Comparison of ENCODE assay signal across 8 mouse cellular contexts in genomic region chr11:69919053-69919452, GRCm38 (mm10). TPM values are rescaled to one million over a fixed set of nuclear protein-coding genes. Genes with fewer than 3 reads are reported as not detected.
DNase-seq lines count a peak whose midpoint lies in the region; ATAC-seq and TF ChIP-seq lines count a peak whose summit lies in the region.

No protein-coding gene starts in this region.

- H3K4me3 ChIP-seq in left cerebral cortex, adult 2 months = peak overlapping the region; percentile 88
- peak overlapping the region; percentile 98 for H3K4me3 ChIP-seq in embryonic facial prominence, embryonic 12.5 days
- no peak overlapping the region; the same call in 1 of the 2 replicates for H3K4me3 ChIP-seq in hindbrain, embryonic 16.5 days (ENCODE audit: low read length)
- peak overlapping the region; percentile 83; the same call in 1 of the 2 replicates for H3K4me3 ChIP-seq in midbrain, embryonic 15.5 days

- 84% methylated on average over 9 of the region's 9 CpGs for WGBS in embryonic facial prominence, embryonic 12.5 days
- 86% methylated on average over 9 of the region's 9 CpGs for WGBS in hindbrain, embryonic 16.5 days
- WGBS in midbrain, embryonic 15.5 days = 88% methylated on average over 9 of the region's 9 CpGs

- H3K27ac ChIP-seq in left cerebral cortex, adult 2 months = peak overlapping the region; percentile 24; the same call in 1 of the 2 replicates
- H3K27ac ChIP-seq in embryonic facial prominence, embryonic 12.5 days = peak overlapping the region; percentile 97; the same call in 1 of the 2 replicates
- no peak overlapping the region for H3K27ac ChIP-seq in hindbrain, embryonic 16.5 days (ENCODE audit: low read depth, low read length)
- H3K27ac ChIP-seq in midbrain, embryonic 15.5 days = peak overlapping the region; percentile 90; the same call in 1 of the 2 replicates

- H3K9ac ChIP-seq in embryonic facial prominence, embryonic 12.5 days = peak overlapping the region; percentile 98; the same call in 1 of the 2 replicates
- H3K9ac ChIP-seq in hindbrain, embryonic 16.5 days (ENCODE audit: low read depth, low read length) = no peak overlapping the region
- peak overlapping the region; percentile 89 for H3K9ac ChIP-seq in midbrain, embryonic 15.5 days

- no peaks in the 10 kb centered on the region for H3K27me3 ChIP-seq in embryonic facial prominence, embryonic 12.5 days
- no peaks in the 10 kb centered on the region for H3K27me3 ChIP-seq in hindbrain, embryonic 16.5 days (replicated peaks; ENCODE audit: control insufficient read depth, insufficient read depth, low read length)
- H3K27me3 ChIP-seq in midbrain, embryonic 15.5 days (replicated peaks) = no peaks in the 10 kb centered on the region

- no peaks in the 10 kb centered on the region for H3K9me3 ChIP-seq in embryonic facial prominence, embryonic 12.5 days
- no peaks in the 10 kb centered on the region for H3K9me3 ChIP-seq in hindbrain, embryonic 16.5 days (ENCODE audit: control insufficient read depth, low read length)
- H3K9me3 ChIP-seq in midbrain, embryonic 15.5 days = no peaks in the 10 kb centered on the region

- peaks cover 42% of the 10 kb centered on the region for H3K36me3 ChIP-seq in embryonic facial prominence, embryonic 12.5 days
- peaks cover 29% of the 10 kb centered on the region for H3K36me3 ChIP-seq in hindbrain, embryonic 16.5 days (ENCODE audit: control insufficient read depth, insufficient read depth, low read length)
- H3K36me3 ChIP-seq in midbrain, embryonic 15.5 days (replicated peaks) = peaks cover 34% of the 10 kb centered on the region; the same call in 1 of the 2 replicates

- no peak for DNase-seq in left cerebral cortex, adult 2 months (ENCODE audit: extremely low spot score in 1 of 2, low spot score in 2 of 2)
- DNase-seq in left cerebral cortex, adult 18-20 months (ENCODE audit: low spot score in 2 of 2) = no peak
- DNase-seq in right cerebral cortex, postnatal 10 days (ENCODE audit: low spot score in 2 of 2) = no peak
- DNase-seq in kidney, adult 11 months = no peak
- DNase-seq in adrenal gland, adult 18-20 months (ENCODE audit: low spot score in 2 of 2) = no peak

- H3K4me2 ChIP-seq in embryonic facial prominence, embryonic 12.5 days (replicated peaks) = peak overlapping the region; percentile 85
- peak overlapping the region; percentile 83 for H3K4me2 ChIP-seq in hindbrain, embryonic 16.5 days (ENCODE audit: low read length)
- peak overlapping the region; percentile 81 for H3K4me2 ChIP-seq in midbrain, embryonic 15.5 days

- ATAC-seq in embryonic facial prominence, embryonic 12.5 days (ENCODE audit: insufficient number of reproducible peaks, insufficient read depth, low FRiP score, low TSS enrichment) = no peak
- ATAC-seq in hindbrain, embryonic 16.5 days = no peak
- no peak for ATAC-seq in midbrain, embryonic 15.5 days (replicated peaks)

- TF ChIP-seq CTCF in left cerebral cortex, adult 2 months (IDR thresholded peaks at IDR 0.05) = no peak

- H3K4me1 ChIP-seq in embryonic facial prominence, embryonic 12.5 days = peaks cover 32% of the 10 kb centered on the region
- H3K4me1 ChIP-seq in hindbrain, embryonic 16.5 days (ENCODE audit: control insufficient read depth, insufficient read depth, low read depth, low read length) = peaks cover 34% of the 10 kb centered on the region
- H3K4me1 ChIP-seq in midbrain, embryonic 15.5 days = peaks cover 50% of the 10 kb centered on the region

- intact Hi-C loops in left cerebral cortex, adult 2 months (cut with DNase I) = no loop called here

RNA-seq across cellular contexts. Expression of gene Eif5a, which starts 2.7 kb away (rescaled TPM):
- total RNA-seq in left cerebral cortex, adult 2 months (2021) = 100 to 1,000 TPM; 408 to 429 TPM
- total RNA-seq in left cerebral cortex, adult 18-20 months (2021) = 100 to 1,000 TPM; 431 to 468 TPM
- polyA plus RNA-seq in embryonic facial prominence, embryonic 12.5 days (2016; fragmentation: Nextera tagmentation; extraction: Ambion mirVana) = 1,661 and 1,669 TPM in 2 replicates
- polyA plus RNA-seq in hindbrain, embryonic 16.5 days (2015; fragmentation: Nextera tagmentation; extraction: Ambion mirVana) = 1,120 and 1,123 TPM in 2 replicates
- 1,022 and 1,040 TPM in 2 replicates for polyA plus RNA-seq in midbrain, embryonic 15.5 days (2015; fragmentation: Nextera tagmentation; extraction: Ambion mirVana)
- 100 to 1,000 TPM; 579 to 673 TPM for total RNA-seq in adrenal gland, adult 18-20 months (2021)

RNA-seq across cellular contexts. Expression of gene Gps2, which starts 5.4 kb away (rescaled TPM):
- total RNA-seq in left cerebral cortex, adult 2 months (2021) = 10 to 100 TPM; 31.0 to 31.7 TPM
- total RNA-seq in left cerebral cortex, adult 18-20 months (2021) = 10 to 100 TPM; 33.0 to 33.4 TPM
- polyA plus RNA-seq in embryonic facial prominence, embryonic 12.5 days (2016; fragmentation: Nextera tagmentation; extraction: Ambion mirVana) = 84.8 and 92.0 TPM in 2 replicates
- polyA plus RNA-seq in hindbrain, embryonic 16.5 days (2015; fragmentation: Nextera tagmentation; extraction: Ambion mirVana) = 55.2 and 65.7 TPM in 2 replicates
- 77.6 and 86.6 TPM in 2 replicates for polyA plus RNA-seq in midbrain, embryonic 15.5 days (2015; fragmentation: Nextera tagmentation; extraction: Ambion mirVana)
- 10 to 100 TPM; 47.3 to 52.4 TPM for total RNA-seq in adrenal gland, adult 18-20 months (2021)

RNA-seq across cellular contexts. Expression of gene Ybx2, which starts 16.5 kb away (rescaled TPM):
- total RNA-seq in left cerebral cortex, adult 2 months (2021) = 1 to 10 TPM; 9.9 to 10.0 TPM
- 1 to 10 TPM; 4.6 to 6.5 TPM for total RNA-seq in left cerebral cortex, adult 18-20 months (2021)
- polyA plus RNA-seq in embryonic facial prominence, embryonic 12.5 days (2016; fragmentation: Nextera tagmentation; extraction: Ambion mirVana) = 10.7 and 11.4 TPM in 2 replicates
- polyA plus RNA-seq in hindbrain, embryonic 16.5 days (2015; fragmentation: Nextera tagmentation; extraction: Ambion mirVana) = 5.7 and 6.2 TPM in 2 replicates
- polyA plus RNA-seq in midbrain, embryonic 15.5 days (2015; fragmentation: Nextera tagmentation; extraction: Ambion mirVana) = 5.6 and 6.4 TPM in 2 replicates
- 10 to 100 TPM; 14.2 to 32.6 TPM for total RNA-seq in adrenal gland, adult 18-20 months (2021)

RNA-seq across cellular contexts. Expression of gene Neurl4, which starts 18.2 kb away (rescaled TPM):
- 100 to 1,000 TPM; 121 to 124 TPM for total RNA-seq in left cerebral cortex, adult 2 months (2021)
- total RNA-seq in left cerebral cortex, adult 18-20 months (2021) = 100 to 1,000 TPM; 116 to 118 TPM
- polyA plus RNA-seq in embryonic facial prominence, embryonic 12.5 days (2016; fragmentation: Nextera tagmentation; extraction: Ambion mirVana) = 14.2 and 15.9 TPM in 2 replicates
- 17.8 and 19.0 TPM in 2 replicates for polyA plus RNA-seq in hindbrain, embryonic 16.5 days (2015; fragmentation: Nextera tagmentation; extraction: Ambion mirVana)
- polyA plus RNA-seq in midbrain, embryonic 15.5 days (2015; fragmentation: Nextera tagmentation; extraction: Ambion mirVana) = 23.2 and 24.2 TPM in 2 replicates
- total RNA-seq in adrenal gland, adult 18-20 months (2021) = 10 to 100 TPM; 48.5 to 53.9 TPM

RNA-seq across cellular contexts. Expression of gene 2810408A11Rik, which starts 18.3 kb away (rescaled TPM):
- under 1 TPM; 0.23 to 0.87 TPM for total RNA-seq in left cerebral cortex, adult 2 months (2021)
- under 1 TPM; 0.35 to 0.72 TPM for total RNA-seq in left cerebral cortex, adult 18-20 months (2021)
- polyA plus RNA-seq in embryonic facial prominence, embryonic 12.5 days (2016; fragmentation: Nextera tagmentation; extraction: Ambion mirVana) = 21.4 and 23.6 TPM in 2 replicates
- polyA plus RNA-seq in hindbrain, embryonic 16.5 days (2015; fragmentation: Nextera tagmentation; extraction: Ambion mirVana) = 5.5 and 6.3 TPM in 2 replicates
- 11.1 and 11.8 TPM in 2 replicates for polyA plus RNA-seq in midbrain, embryonic 15.5 days (2015; fragmentation: Nextera tagmentation; extraction: Ambion mirVana)
- under 1 TPM; 0.29 to 0.86 TPM for total RNA-seq in adrenal gland, adult 18-20 months (2021)
